Mouse (Mus musculus): ENCODE measurements around the gene Xpot.

The Xpot gene

DNA sequence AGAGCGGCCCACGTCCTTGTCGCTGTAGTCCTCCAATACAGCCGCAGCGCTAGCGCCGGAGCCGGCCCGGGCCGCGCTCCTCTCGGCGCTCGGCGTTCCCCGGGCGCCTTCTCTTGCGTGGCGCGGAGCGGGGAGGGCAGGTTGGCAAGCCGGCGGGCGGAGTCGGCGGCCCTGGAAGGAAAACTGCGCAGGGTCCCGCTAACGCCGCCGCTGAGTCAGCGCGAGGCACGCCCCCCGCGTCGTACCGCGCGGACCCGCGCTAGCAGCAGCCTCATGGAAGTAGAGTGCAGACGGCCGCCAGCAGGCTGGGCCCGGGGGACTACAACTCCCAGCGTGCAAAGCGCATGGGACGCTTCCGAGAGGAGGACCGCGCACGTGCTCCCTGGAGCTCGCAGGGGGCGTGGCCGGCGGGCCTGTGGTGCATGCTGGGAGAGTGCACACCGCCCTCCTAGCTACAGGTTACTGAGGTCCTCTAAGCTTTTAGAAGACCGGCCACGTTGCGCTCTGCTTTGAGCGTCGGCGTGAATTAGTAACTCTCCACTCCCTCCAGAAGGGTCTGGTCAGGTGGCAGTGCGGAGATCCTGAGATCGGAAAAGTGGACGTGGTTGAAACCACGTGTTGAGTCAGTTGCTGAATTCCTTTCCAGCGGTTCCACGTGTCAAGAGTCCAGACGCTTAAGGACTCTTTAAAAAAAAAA lies at the start of gene Xpot:
Xpot (minus strand) TSS at position 147 of the 697 bp plus-strand sequence.
- DNase-seq, result peak; percentile 98

DNA sequence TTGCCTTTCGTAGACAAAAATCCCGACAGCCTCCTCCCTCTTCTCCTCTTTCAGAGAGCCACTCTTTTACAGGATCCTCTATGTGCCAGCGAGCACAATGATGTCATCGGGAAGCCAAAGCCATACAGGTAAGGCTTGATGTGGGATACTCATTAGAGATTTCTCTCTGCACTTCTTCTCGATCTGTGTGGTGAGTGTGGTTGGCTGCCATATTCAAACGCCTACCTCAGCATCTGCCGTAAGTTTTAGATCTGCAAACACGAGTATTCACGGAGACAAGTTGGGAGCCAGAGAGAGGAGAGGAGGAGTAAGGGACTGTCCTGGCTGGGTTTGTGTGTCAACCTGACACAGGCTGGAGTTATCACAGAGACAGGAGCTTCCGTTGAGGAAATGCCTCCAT lies 43.0 kb upstream of the Xpot start:
- no peak for DNase-seq

DNA sequence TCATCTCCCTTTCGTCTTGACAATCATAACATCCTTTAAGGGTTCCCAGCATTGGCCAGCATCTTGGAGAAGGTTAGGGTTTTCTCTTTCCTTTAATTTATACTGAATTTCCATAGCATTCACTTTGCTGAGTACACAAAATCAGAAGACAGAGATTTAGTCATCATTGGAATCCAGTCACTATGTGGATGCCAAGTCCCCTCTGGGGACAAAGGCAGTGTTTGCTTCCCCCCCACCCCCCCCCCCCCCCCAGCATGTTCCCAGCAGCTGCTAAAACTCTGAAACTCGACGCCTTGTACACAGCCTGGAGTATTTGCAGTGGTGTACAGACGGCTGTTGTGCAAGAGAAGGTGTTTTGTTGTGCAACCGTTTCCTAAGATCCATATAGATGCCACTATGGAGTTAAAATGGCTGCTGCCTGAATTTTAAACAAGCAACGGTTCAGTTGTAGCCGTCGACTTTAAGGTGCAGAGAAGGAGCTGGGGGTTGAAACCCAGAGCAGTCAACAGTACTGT lies 39.6 kb upstream of the Xpot start:
- DNase-seq, result no peak

DNA sequence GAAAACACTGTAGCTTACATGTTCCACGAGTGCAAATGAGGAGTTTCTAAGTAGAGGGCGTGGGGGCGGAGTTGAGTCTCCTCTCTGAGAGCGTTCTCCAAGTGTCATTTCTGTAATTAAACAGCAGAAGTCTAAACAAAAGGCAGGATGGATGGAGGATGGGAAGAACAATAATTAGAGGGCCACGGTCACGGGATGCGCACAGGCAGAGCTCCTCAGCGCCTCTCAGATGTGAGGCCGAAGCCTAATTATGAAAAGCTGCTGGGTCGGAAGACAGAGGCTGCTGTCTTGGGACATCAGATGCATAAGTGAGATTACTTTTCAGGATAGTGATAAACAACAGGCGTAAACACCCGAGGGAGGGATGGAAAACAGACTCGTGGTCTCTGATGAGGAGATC lies 37.5 kb upstream of the Xpot start:
- peak; percentile 72 for DNase-seq

DNA sequence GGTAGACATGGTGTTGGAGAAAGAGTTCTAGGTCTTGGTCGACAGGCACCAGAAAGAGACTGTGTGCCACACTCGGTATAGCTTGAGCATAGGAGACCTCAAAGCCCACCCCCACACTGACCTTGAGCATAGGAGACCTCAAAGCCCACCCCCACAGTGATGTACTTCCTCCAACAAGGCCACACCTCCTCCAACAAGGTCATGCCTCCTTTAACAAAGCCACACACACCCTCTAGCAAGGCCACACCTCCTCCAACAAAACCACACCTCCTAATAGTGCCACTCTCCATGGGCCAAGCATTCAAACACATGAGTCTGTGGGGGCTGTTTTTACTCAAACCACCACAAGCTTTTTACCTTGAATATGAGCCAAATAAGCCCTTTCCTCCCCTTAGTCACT lies 36.6 kb upstream of the Xpot start:
- DNase-seq, result no peak

DNA sequence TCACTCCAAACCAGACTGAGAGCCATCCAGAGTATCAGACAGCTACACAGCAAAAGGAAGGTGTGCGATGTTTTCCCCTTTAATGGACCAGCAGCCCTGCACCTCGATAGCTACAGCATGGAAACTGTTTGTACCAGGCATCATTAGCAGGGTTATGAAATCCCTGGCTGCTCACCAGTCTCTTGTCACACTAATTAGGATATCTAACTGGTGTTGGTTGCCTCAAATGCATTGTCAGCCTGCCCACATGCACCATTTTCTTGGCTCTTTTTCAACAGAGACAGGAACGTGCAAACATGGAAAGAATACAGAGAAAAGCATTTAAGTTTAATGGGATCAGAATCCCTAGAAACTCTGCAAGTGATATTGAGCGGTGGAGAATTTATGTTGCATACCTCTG lies 29.8 kb upstream of the Xpot start:
- DNase-seq, result no peak

DNA sequence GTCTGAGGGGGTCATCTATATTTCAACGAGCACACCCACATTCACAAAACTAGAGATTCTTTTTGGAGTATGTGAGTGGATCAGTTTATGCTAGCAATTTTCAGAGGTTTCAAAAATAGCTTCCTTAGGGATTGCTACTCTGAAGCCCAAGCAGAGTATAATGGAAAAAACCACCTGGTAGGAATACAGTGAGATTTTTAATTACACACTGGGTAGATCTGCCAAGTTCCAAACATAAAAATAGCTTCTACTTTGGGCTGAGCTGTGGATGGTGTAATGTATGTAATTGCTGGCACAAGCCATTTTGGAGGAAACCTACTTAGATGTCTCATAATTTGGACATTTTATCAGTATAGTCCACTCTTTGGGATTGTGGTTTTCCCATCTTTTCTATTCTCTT lies 26.9 kb upstream of the Xpot start:
- no peak for DNase-seq

DNA sequence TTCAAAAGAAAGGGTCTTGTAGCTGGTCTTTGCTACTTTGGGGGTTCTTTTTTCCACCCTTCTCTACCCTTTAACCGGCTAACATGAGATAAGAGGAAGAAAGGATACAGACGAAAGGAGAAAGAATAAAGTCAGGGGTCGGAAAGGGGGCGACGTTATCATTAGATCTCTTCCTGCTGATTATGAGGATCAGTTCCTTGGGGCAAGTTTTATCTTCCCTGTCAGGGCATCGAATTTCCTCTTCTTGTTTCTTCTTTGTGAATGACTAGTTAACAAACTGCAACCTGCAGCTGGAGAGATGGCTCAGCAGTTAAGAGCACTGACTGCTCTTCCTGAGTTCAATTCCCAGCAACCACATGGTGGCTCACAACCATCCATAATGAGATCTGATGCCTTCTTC lies 20.2 kb upstream of the Xpot start:
- DNase-seq, result no peak

DNA sequence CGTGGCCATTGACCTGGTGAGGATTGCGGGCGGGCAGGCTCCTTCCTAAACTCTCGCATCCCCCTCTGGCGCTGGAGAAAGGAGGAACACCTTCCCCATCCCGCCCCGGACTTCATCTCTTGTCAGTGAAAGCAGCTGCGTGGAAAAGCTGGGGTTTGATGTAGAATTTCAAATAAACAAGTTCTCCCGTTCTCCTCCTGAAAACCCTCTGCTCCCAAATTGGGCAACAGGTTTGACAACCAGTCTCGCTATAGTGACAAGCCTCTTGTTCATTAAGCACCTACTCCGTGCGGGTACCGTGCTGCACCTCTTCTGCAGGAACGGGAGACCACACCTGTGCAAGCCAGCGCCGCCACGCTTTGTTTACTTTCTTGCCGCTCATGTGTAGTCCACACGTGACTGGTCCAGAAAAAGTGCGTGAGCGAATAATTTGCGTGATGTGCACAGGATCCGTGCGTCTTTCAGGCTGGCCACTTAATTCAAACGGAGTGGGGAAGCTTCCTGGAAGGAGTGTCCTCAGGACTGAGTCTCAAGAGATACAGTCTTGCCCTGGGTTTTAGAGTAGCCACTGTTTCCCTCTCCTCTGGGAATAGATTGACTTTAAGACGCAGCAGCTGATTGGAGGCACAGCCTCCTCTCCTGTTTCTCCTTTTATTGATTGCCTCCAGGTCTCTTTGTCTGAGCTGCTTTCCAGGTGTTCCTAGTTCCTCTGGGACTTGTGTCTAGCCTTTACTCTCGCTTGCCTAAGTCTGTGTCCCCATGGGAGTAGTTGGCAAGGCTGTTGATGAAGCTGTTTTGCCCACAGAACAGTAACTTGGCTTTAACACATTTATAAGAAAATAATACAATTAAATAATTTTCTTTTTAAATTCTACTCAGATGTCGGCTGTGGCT lies 16.2 kb upstream of the Xpot start:
- peak; percentile 25 for DNase-seq

DNA sequence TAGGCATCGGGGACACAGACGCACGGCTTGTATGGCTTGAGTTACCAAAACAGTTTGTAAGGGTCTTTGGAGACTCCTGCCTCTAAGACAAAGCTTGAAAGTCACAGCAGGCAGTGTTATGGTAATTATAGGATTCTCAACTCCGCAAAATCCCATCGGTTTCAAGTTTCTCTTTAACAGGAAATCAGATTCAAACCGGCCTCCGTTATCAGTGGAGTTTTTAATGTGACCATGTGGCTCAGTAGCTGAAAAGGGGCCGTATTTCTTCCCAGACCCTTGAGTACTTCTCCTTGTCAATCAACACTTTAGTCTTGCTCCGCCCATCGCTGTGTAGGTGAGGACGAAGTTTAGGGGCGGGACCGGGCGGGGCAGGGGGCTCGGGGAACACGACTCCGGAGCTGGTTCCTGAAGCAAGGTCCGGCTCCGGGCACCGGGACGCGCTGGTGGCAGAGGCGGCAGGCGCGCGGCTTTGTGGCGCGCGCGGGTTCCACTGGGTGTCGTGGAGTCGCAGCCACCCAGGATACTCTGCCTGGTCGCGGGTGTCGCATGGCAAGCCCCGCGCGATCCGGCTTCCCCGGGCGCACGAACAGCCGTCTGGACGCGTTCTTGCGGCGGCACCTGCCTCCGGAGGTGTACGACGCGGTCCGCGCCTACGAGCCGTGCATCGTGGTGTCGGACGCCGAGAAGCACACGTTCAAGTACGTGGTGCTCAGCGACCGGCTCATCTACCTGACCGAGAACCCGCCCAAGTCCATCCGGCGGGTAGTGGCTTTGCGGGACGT lies 15.3 kb upstream of the Xpot start, which contains the start of gene D930020B18Rik:
D930020B18Rik (plus strand) TSS at position 317 of the 782 bp plus-strand sequence.
- peak; percentile 53 for DNase-seq

DNA sequence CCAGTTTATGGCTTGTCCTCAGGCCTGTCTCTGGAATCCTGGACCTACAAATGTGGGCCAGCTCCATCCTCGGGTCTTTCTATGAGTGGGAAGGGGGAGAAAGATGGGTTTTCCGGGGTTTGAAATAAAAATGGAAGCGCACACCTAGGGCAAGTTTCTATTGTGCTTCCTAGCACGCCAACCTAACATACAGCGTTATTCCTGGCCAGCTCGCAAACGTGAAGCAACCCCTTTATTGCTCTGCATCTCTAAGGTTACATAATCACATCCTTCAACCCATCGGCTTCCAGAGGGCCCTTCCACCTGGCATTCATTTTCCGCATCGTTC lies 14.8 kb upstream of the Xpot start:
- DNase-seq, result no peak

DNA sequence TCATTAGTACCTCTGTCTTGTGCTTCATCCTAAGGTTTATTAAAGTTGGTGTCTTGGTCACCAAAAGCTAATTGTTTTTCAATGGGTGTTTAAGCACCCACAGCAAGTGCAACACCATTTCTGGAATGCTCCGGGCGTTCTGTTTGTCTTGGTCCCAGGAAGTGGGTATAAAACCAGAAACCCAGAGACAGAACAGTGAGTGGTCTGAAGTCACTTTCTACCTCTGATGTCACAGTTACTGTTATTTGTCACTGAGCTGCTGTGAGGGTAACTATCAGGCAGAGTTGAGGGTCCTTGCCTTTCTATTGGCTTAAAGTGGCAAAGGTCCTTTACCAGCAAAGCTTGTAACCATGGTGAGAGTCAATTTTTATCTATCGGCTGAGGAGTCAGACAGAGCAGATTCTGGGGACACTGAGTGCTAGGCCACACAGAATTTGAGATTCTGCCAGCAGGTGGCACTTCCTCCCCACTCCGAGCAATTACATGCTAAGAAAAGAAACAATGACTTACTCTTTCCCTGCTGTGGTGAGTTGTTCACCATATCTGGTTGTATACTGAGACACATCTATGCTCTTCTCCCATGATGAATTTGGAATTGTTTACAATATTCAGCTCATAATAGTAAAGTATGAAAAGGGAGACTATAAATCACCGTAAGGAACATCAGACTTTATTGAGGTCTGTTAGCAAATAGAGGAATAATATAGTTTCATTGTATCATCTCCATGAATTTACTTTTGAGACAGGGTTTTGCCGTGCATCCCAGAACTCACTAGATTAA lies 14.2 kb upstream of the Xpot start:
- DNase-seq, result peak; percentile 76

DNA sequence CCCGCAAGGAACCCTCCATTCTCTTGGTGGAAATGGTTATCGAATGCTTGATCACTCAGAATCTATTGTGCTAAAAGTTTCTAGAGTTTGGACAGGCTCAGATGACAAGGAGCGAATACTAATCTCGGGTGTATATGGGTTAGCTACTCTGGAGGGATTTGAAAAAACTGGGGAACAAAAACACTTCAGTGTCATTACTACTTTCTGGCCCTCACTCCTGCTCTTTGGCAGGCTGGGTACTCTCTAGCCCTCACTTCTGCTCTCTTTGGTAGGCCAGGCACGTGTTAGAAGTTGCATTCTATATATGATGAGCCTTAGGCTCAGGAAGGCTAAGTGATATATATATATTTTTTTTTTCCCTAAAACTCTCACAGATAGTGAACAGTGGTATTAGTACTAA lies 13.4 kb upstream of the Xpot start:
- DNase-seq, result no peak

DNA sequence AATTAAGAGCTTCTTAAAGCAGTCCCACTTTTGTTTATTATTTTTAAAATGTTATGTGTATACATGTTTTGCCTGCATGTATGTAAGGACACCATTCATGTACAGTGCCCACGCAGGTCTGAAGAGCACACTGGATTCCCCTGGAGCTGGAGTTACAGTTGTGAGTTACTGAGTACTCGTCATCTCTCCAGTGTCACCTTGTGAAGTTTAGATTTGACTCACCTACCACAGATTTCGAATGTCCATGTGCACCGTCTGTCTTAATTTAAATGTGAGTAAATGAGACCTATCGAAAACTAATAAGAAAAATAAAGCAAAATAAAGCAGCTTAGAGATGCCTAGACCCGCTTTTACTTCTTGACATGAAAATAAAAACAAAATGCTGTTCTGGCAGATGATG lies 10.1 kb upstream of the Xpot start:
- no peak for DNase-seq

DNA sequence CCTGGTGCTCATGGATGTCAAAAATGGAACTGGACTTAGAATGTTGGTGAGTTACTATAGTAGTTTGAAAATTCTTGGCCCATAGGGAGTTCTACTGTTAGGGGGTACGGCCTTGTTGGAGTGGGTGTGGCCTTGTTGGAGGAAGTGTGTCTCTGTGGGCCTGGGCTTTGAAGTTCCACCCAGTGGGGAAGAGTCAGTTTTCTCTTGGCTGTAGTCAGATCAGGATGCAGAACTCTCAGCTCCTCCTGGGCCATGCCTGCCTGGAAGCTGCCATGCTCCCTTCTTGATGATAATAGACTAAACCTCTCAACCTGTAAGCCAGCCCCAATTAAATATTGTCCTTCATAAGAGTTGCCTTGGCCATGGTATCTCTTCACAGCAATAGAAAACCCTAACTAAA lies 8.0 kb upstream of the Xpot start:
- no peak for DNase-seq

DNA sequence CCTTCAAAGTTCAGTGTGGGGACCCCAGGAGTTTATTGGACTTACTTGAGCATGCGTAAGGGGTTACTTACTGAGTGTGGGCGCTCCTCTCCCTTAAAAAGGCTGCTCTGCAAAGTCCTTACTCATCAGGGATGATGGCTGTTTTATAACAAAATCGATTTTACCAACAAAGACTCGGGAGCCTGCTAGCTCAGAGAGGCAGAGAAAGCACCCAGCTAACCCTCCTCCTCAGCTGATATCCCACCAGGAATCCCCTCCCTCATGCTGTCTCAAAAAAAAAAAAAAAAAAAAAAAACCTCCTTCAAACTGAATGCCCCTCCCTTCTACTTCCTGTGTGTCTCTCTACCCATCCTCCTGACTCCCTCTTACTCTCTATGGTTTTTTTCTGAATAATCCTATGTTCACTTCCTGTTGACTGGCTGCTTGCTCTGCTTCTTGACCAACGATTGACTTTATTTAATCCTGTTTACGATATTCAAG lies 2.5 kb upstream of the Xpot start:
- no peak for DNase-seq

DNA sequence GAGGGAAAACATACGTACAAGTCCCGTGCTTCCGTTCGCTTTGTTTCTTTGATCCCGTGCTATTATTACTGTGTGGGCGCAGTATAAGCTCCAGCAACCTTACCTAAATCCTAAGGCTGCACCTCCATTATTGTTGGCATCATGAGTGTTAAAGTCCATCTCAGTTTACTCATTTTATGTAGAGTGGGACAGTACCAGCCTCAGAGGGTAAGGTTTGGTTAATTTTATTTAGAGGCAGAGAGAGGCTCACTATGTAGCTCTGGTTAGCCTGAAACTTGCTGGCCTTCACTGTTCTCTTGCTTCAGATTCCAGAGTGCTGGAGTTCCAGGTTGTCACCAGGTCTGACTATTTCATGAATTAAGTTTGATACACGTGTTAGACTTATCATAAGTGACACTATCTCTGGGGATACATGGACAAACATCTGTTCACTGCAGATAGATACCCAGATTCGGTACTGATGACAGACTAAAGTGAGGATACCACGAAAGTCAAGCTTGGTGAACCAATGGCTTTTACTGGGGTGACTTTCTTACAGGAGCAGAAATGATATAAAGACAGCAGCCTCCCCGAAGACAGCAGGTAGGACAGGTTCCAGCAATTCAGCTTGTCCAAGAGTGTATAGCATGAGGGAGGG lies 1.2 kb upstream of the Xpot start:
- DNase-seq, result no peak

DNA sequence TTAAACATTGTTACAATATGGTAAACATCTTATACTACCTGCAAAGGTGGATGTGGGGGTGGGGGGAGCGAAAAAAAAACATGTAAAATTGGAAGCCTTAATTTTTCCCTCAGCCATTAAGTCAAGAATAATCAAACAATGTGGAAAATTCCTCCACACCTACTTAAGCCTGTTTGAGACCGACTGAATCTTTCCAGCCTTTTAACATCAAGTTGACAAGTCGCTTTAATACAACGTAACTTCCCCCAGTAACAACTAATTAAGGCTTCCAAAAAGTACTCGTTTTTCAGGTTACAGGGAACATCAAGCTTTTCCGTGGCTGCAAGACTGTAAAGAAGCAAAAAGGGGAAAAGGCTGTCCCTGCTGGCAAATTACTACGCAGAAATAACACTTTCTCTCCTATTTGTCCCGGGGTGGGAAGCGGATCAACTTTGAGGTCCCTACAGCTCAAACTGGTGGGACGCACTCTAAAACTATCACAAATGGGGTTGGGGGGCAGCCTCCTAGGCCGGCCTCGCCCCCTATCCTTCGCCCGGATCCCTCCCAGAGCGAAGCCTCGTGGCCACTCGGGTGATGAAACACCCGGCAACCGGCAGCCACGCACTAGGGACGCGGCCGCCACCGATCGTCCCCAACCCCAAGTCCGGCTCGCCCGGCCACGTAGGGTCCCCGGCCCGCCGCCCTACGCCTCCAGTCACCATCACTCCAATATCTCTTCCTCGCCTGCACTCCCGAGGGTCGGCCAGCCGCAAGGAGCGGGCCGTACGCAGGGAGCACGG lies 536 bp downstream of the Xpot start:
- no peak for DNase-seq

DNA sequence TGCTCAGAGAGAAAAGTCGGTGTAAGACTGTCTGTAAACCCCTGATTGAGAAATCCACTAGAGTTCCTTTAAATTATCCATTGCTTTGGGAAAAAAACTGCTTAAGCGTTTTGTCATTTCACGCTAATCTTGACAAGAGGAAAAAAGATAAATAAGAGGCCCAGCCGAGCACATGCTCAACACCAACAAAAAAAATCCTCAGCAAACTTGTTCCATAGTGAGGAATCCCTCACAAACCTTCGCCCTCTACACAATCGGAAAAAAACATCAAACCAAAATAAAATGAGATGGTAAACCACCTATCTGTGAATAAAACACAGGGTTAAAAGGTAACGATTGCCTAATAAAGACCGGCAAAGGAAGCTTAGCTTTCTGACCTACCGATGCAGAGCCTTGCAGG lies 1.1 kb downstream of the Xpot start:
- DNase-seq, result no peak

DNA sequence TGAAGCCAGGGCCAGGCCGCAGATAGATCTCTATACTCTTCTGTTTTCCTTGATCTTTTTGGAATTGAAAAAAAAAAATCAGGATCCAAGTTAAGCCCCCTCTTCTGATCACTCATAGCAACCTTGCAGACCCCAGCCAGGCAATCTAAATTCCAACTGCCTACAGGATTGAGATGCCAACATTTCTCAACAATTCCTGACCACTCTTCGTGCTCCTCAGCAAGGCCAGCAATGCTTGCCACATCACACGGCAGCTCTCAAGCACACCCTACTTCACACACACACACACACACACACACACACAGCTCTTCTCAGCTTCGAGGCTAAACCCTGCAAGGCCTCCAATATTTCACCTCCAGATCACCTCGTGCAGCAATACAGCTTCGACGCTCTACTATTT lies 2.5 kb downstream of the Xpot start:
- no peak for DNase-seq

DNA sequence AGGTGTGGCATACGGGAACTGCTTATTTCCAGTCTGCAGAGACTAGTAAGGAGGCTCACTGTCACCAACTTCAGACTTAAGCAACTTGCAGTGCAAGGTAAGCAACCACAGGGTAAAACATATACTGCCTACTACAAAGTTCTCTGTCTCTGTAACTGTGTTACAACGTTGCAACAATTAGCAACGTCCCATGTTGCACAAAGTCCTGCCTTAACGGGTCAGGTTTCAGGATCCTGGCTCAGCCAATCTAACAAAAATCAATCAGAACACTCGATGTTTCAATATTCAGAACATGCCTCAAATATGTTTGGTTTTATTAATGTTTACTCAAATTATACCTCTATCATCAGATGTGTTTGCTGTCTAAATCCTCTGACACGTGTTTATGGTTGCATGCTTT lies 3.7 kb downstream of the Xpot start:
- no peak for DNase-seq
